Comparison of ENCODE assay signal across 8 mouse cellular contexts in genomic region chr10:127621191-127622056, GRCm38 (mm10). TPM values are rescaled to one million over a fixed set of nuclear protein-coding genes. Genes with fewer than 3 reads are reported as not detected.
A peak's percentile ranks its signal among the peaks of the same experiment; 100 is the strongest.
DNase-seq lines count a peak whose midpoint lies in the region; ATAC-seq and TF ChIP-seq lines count a peak whose summit lies in the region.

No protein-coding gene starts in this region.

- H3K4me2 ChIP-seq in hindbrain, embryonic 13.5 days: peak overlapping the region; percentile 84

- H3K4me3 ChIP-seq in hindbrain, embryonic 13.5 days: peak overlapping the region; percentile 91

- whole genome bisulfite sequencing in hindbrain, embryonic 13.5 days: 0% methylated on average over 34 of the region's 39 CpGs

- H3K9me3 ChIP-seq in hindbrain, embryonic 13.5 days: no peaks in the 10 kb centered on the region

- in situ Hi-C loops in Patski (cut with MboI; ENCODE audit: low pct_unique_long_range_greater_than_20kb): no loop called here

- TF ChIP-seq CTCF in Patski (IDR thresholded peaks at IDR 0.05): no peak

- POLR2A ChIA-PET in Patski (lab: Charles Lee): interaction anchor here (0.8 to 2.5 kb wide), 5 partner anchors 17 to 51 kb away, joined by 3 to 12 read pairs (median 4); partner anchors contain the start of genes Nab2 and Stat6

- peaks cover 44% of the 10 kb centered on the region for H3K4me1 ChIP-seq in hindbrain, embryonic 13.5 days (replicated peaks)

- CTCF ChIA-PET in Patski (lab: Charles Lee): interaction anchor here (0.8 to 3.3 kb wide), 12 partner anchors 8 to 60 kb away, joined by 3 to 26 read pairs (median 6); partner anchors contain the start of genes Nab2 and Stat6

- 0 out of 2 replicates have a peak, but pooled peaks cover 3% of the 10 kb centered on the region for H3K36me3 ChIP-seq in hindbrain, embryonic 13.5 days

- no peaks in the 10 kb centered on the region for H3K27me3 ChIP-seq in Patski
- H3K27me3 ChIP-seq in hindbrain, embryonic 13.5 days: no peaks in the 10 kb centered on the region

- H3K27ac ChIP-seq in hindbrain, embryonic 13.5 days: peak overlapping the region; percentile 95

- ATAC-seq in Patski: peak; percentile 68
- peak; percentile 84 for ATAC-seq in hindbrain, embryonic 13.5 days (ENCODE audit: low FRiP score)

- peak overlapping the region; percentile 74 for H3K9ac ChIP-seq in hindbrain, embryonic 13.5 days

- DNase-seq in Patski (ENCODE audit: low read depth, low spot score): peak; percentile 46
- DNase-seq in cerebellum, postnatal 14 days: peak; percentile 95 to 96
- peak; percentile 83 to 86 for DNase-seq in frontal cortex, postnatal 14 days (ENCODE audit: low spot score in 2 of 2)
- DNase-seq in left cerebral cortex, adult 18-20 months (ENCODE audit: low spot score in 2 of 2): peak; percentile 84 to 89
- peak; percentile 91 to 95 for DNase-seq in lung, postnatal 4 days
- peak; percentile 92 for DNase-seq in right cerebral cortex, adult 18-20 months
- peak; percentile 91 to 97 for DNase-seq in urinary bladder, postnatal 36 days (ENCODE audit: low spot score in 2 of 2)

RNA-seq across cellular contexts. Expression of gene Lrp1, which starts 0.5 kb away (rescaled TPM):
- polyA plus RNA-seq in Patski (2021): 62.5 TPM
- polyA plus RNA-seq in hindbrain, embryonic 13.5 days (2015; fragmentation: Nextera tagmentation; extraction: Ambion mirVana): 101 and 108 TPM in 2 replicates
- total RNA-seq in left cerebral cortex, adult 18-20 months (2021): 100 to 1,000 TPM; 264 to 276 TPM

RNA-seq across cellular contexts. Expression of gene Stat6, which starts 21.4 kb away (rescaled TPM):
- polyA plus RNA-seq in Patski (2021): 67.3 TPM
- polyA plus RNA-seq in hindbrain, embryonic 13.5 days (2015; fragmentation: Nextera tagmentation; extraction: Ambion mirVana): 4.9 and 5.0 TPM in 2 replicates
- total RNA-seq in left cerebral cortex, adult 18-20 months (2021): 10 to 100 TPM; 15.9 to 17.8 TPM

RNA-seq across cellular contexts. Expression of gene Nemp1, which starts 45.3 kb away (rescaled TPM):
- 8.0 TPM for polyA plus RNA-seq in Patski (2021)
- polyA plus RNA-seq in hindbrain, embryonic 13.5 days (2015; fragmentation: Nextera tagmentation; extraction: Ambion mirVana): 3.9 and 4.0 TPM in 2 replicates
- total RNA-seq in left cerebral cortex, adult 18-20 months (2021): 1 to 10 TPM; 4.6 to 5.1 TPM

RNA-seq across cellular contexts. Expression of gene Nab2, which starts 46.9 kb away (rescaled TPM):
- 31.8 TPM for polyA plus RNA-seq in Patski (2021)
- 2.3 and 3.3 TPM in 2 replicates for polyA plus RNA-seq in hindbrain, embryonic 13.5 days (2015; fragmentation: Nextera tagmentation; extraction: Ambion mirVana)
- total RNA-seq in left cerebral cortex, adult 18-20 months (2021): 10 to 100 TPM; 58.2 to 71.7 TPM

Comparison
In these comparisons a context has a peak if more than half of its experiments do, and no peak if none do; other contexts are left out.
1. Peak in every context shown above with its lines: DNase-seq, ATAC-seq, H3K4me3 ChIP-seq and H3K27ac ChIP-seq.
2. RNA of gene Stat6, which starts 21.4 kb away (polyA plus RNA-seq): 67.3 TPM in Patski (single experiment); 4.9 to 5.0 TPM in hindbrain, embryonic 13.5 days; every median in the first group is over 10 times any median in the second.